Mouse (Mus musculus) lung, embryonic 16.5 days (tissue): ENCODE results near the gene Psmc3ip. TPM values are rescaled to one million over a fixed set of nuclear protein-coding genes. Genes with fewer than 3 reads are reported as not detected.

Source experiments
- ATAC-seq: fragments of 200-750 bp; cut with Nextera tagmentation; 2 replicates; pipeline ENCODE4 v1.8.0; 2017; ENCODE audit warnings: low read depth, mild to moderate bottlenecking, moderate library complexity
- H3K27ac ChIP-seq: fragments of 300-500 bp; sonication (generic); 2 replicates; pipeline ENCODE4 v1.5.1; 2014; ENCODE audit warnings: mild to moderate bottlenecking, control low read depth, low read length
- H3K27me3 ChIP-seq: fragments of 300-500 bp; sonication (generic); 2 replicates; pipeline ENCODE4 v1.6.1; 2014; ENCODE audit warnings: low read depth, low read length, mixed read lengths; ENCODE audit not compliant: control insufficient read depth, insufficient read depth
- H3K36me3 ChIP-seq: fragments of 300-500 bp; sonication (generic); 2 replicates; pipeline ENCODE4 v1.6.1; 2014; ENCODE audit warnings: low read length; ENCODE audit not compliant: control insufficient read depth, insufficient read depth
- H3K4me1 ChIP-seq: fragments of 300-500 bp; sonication (generic); replicated peaks from 2 replicates; pipeline ENCODE4 v1.6.1; 2014; ENCODE audit warnings: low read length, mixed read lengths; ENCODE audit not compliant: control insufficient read depth, insufficient read depth
- H3K4me2 ChIP-seq: fragments of 300-500 bp; sonication (generic); 2 replicates; pipeline ENCODE4 v1.6.1; 2014; ENCODE audit warnings: low read depth, low read length, control low read depth
- H3K4me3 ChIP-seq: fragments of 300-500 bp; sonication (generic); 2 replicates; pipeline ENCODE4 v1.5.1; 2014; ENCODE audit warnings: mild to moderate bottlenecking, low read length, control low read depth
- H3K9ac ChIP-seq: fragments of 300-500 bp; sonication (generic); 2 replicates; pipeline ENCODE4 v1.6.1; 2014; ENCODE audit warnings: low read length, control low read depth
- H3K9me3 ChIP-seq: fragments of 300-500 bp; sonication (generic); 2 replicates; pipeline ENCODE4 v1.6.1; 2016; ENCODE audit warnings: low read length; ENCODE audit not compliant: control insufficient read depth
- WGBS: fragments of 180-500 bp; shearing (Covaris S2); extraction: QIAGEN DNeasy Blood & Tissue Kit; methylation state at CpG from one replicate; pipeline ENCODE4 v1.1.7; 2014; 5-methylcytosine and 5-hydroxymethylcytosine counted together
- polyA plus RNA-seq: library from polyadenylated mRNA; unstranded; fragments of >200 nt; fragmentation: Nextera tagmentation; extraction: Ambion mirVana; gene quantifications from 2 replicates; pipeline ENCODE4 v1.2.1, GENCODE M21; 2015

Psmc3ip gene
- polyA plus RNA-seq, 1 experiment from 2014 or later, result 32.3 TPM

DNA sequence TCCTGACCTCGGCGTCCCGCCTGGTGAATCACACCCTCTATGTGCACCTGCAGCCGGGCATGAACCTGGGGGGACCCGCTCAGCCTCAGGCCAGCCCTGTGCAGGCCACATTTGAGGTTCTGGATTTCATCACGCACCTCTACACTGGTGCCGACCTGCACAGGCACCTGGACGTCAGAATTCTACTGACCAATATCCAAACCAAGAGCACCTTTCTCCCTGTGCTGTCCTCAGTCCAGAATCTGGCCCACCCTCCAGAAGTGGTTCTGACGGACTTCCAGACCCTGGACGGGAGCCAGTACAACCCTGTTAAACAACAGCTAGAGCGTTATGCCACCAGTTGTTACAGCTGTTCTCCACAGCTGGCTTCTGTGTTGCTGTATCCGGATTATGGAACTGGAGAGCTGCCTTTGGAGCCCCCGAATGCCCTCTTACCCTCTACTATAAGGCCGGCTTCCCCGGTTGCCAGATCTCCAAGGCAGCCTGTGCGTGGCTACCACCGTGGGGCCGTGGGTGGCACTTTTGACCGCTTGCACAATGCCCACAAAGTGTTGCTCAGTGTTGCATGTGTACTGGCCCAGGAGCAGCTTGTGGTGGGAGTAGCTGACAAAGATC lies 12.0 kb downstream of the Psmc3ip start:
- Histone ChIP-seq H3K4me2 (peak overlapping the region; percentile 89), H3K9me3 (no peaks in the 10 kb centered on the region), H3K4me3 (peak overlapping the region; percentile 91), H3K27me3 (peaks cover 32% of the 10 kb centered on the region), H3K4me1 (peaks cover 30% of the 10 kb centered on the region), H3K9ac (peak overlapping the region; percentile 98), H3K27ac (peak overlapping the region; percentile 89), H3K36me3 (no peaks in the 10 kb centered on the region)
- ATAC-seq, result no peak
- WGBS, result 26% methylated on average over 19 of the region's 19 CpGs

DNA sequence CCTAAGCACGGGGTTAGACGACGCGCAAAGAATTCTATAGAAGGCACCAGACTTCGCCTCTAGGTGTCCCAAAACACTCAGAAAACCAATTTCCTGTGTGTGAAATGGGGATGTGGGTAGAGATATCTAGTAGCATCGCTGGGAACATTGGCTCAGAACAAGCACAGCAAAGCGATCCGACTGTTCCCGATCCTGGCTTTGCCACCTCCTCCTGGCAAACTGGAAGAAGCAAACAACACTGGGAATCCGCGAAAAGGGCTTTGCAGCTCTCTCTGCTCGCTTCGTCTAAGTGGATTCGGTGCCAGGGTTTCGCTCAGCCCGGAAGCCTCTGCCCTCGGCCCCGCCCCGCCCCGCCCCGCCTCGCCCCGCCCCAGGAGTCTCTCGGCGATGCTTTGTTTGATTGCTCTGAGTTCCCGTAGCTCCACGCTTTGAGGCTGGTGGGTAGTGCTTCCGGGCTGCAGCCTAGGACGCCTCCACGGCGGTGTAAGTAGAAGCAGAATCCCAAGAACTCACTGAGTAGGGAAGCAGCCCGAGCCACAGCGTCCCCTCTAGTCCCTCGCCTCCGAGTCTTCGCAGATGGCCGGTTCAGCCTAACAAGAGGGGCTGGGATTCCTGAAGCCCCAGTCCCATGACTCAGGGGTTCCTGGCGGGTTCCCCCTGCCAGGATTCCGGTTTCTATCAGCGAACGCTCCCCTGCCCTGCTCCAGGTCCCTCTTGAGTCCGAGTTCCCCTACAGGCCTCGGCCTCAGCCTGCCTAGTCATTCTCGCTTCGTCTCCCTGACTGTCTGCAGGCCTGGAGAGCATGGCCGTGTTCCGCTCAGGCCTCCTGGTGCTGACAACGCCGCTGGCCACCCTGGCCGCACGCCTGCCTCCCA lies 12.8 kb downstream of the Psmc3ip start, which contains the start of gene Coasy:
Gene Coasy (plus strand): TSS at position 358 of the 875 bp plus-strand sequence.
- Histone ChIP-seq H3K27me3 (peaks cover 39% of the 10 kb centered on the region), H3K27ac (peak within 1 kb of the TSS; percentile 89), H3K4me2 (peak within 1 kb of the TSS; percentile 89), H3K9ac (peak within 1 kb of the TSS; percentile 98), H3K36me3 (no peaks in the 10 kb centered on the region), H3K4me3 (peak within 1 kb of the TSS; percentile 91), H3K4me1 (peaks cover 23% of the 10 kb centered on the region), H3K9me3 (no peaks in the 10 kb centered on the region)
- WGBS, result under 1% methylated on average over 51 of the region's 51 CpGs
- peak; percentile 92 for ATAC-seq

DNA sequence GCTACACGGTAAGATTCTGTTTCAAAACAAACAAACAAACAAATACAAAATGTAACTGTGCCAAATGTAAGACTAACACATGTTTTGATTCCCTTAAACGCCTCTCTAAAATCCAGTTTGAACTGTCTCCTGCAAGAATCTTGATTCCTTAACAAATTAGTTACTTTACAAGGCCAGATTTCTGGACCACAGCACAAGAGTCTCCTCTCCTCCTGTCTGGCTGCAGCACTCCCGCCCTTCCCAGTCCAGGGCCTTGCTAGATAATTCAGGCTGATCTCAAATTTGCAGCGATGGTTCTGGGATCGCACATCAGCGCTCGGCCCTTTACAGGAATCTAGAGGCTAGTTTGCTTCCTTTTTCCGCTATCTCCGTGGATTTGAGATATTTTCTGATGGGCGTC lies 13.6 kb downstream of the Psmc3ip start:
- H3K4me1 ChIP-seq, result peaks cover 22% of the 10 kb centered on the region
- WGBS, result 5% methylated on average over 10 of the region's 10 CpGs
- peaks cover 39% of the 10 kb centered on the region for H3K27me3 ChIP-seq
- peak overlapping the region; percentile 86 for H3K27ac ChIP-seq
- H3K36me3 ChIP-seq, result no peaks in the 10 kb centered on the region
- H3K9me3 ChIP-seq, result no peaks in the 10 kb centered on the region
- H3K4me3 ChIP-seq, result peak overlapping the region; percentile 91
- peak overlapping the region; percentile 98 for H3K9ac ChIP-seq
- peak overlapping the region; percentile 89 for H3K4me2 ChIP-seq
- no peak for ATAC-seq

DNA sequence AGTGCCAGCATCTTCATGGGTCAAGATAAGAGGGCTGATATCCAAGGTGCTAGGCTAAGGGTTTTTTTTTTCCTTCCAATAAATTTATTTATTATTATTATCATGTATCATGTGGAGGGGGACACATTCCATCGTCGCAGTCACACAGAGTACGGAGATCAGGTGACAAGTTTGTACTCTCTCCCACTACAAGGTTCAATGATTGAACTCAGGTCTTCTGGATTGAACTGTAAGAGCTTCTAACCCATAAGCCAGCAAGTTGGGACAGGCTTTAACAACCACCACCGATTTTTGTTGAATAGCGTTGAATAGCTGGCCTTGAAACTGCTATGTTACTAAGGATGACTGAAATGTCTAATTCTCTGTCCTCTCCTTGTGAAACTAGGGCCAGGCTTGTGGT lies 14.8 kb downstream of the Psmc3ip start:
- H3K27me3 ChIP-seq, result peaks cover 39% of the 10 kb centered on the region
- no peak for ATAC-seq
- 62% methylated on average over 5 of the region's 5 CpGs for WGBS

DNA sequence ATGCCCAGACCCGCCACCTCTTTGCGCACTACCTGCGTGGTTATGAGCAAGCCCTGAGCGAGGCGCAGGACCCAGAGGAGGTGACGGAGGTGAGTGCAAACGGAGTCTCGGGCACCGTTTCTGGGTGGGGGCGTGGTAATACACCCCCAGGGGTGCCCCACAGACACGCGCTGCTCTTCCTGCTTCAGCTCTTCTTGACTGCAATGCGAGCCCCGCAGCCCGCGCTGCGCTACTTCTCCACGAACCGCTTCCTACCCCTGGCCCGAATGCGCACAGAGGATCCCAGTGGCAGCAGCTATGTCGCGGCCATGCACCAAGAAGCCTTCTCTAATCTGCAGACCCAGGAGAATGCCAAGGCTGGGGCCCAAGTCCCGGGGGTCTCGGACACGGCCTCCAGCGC lies 15.5 kb downstream of the Psmc3ip start:
- 3% methylated on average over 27 of the region's 27 CpGs for WGBS
- Histone ChIP-seq H3K36me3 (no peaks in the 10 kb centered on the region), H3K4me2 (0 out of 2 replicates have a peak overlapping the region, but pooled peaks have one; percentile 17), H3K9ac (no peak overlapping the region), H3K4me1 (peaks cover 12% of the 10 kb centered on the region), H3K27ac (no peak overlapping the region), H3K9me3 (no peaks in the 10 kb centered on the region), H3K4me3 (peak overlapping the region; percentile 8; the same call in 1 of the 2 replicates), H3K27me3 (peaks cover 39% of the 10 kb centered on the region)
- no peak for ATAC-seq

More for the DNA sequence above, 14.8 kb downstream of the Psmc3ip start:
- Histone ChIP-seq H3K36me3 (no peaks in the 10 kb centered on the region), H3K4me3 (no peak overlapping the region), H3K9me3 (no peaks in the 10 kb centered on the region), H3K4me2 (no peak overlapping the region), H3K27ac (no peak overlapping the region), H3K9ac (no peak overlapping the region), H3K4me1 (peaks cover 12% of the 10 kb centered on the region)

DNA sequence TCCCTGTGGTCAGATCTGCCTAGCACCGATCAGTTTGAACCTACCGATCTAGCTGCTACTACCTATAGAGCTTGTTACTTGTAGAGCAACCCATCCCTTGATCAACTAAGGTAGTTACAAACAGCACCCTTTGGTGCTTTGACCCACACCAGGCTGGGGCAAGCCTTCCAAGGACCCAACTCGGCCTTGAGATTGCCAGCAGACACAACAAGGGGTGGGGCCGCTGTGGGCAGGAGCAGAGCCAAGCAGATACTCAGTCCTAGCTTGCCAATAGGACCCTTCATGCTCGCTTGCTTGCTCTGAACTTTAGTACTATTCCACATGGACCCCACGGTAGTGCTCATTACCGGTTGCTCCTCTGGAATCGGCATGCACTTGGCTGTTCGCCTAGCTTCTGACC lies 17.1 kb downstream of the Psmc3ip start, which contains the start of gene Hsd17b1:
Gene Hsd17b1 (plus strand): TSS at position 291 of the 400 bp plus-strand sequence.
- ATAC-seq, result no peak
- WGBS, result 68% methylated on average over 9 of the region's 9 CpGs
- no peak within 1 kb of the TSS for H3K4me3 ChIP-seq
- peaks cover 7% of the 10 kb centered on the region for H3K4me1 ChIP-seq
- H3K36me3 ChIP-seq, result no peaks in the 10 kb centered on the region
- no peak within 1 kb of the TSS for H3K4me2 ChIP-seq
- H3K27ac ChIP-seq, result no peak within 1 kb of the TSS
- no peaks in the 10 kb centered on the region for H3K9me3 ChIP-seq
- H3K9ac ChIP-seq, result no peak within 1 kb of the TSS; the same call in 1 of the 2 replicates
- H3K27me3 ChIP-seq, result peaks cover 39% of the 10 kb centered on the region

DNA sequence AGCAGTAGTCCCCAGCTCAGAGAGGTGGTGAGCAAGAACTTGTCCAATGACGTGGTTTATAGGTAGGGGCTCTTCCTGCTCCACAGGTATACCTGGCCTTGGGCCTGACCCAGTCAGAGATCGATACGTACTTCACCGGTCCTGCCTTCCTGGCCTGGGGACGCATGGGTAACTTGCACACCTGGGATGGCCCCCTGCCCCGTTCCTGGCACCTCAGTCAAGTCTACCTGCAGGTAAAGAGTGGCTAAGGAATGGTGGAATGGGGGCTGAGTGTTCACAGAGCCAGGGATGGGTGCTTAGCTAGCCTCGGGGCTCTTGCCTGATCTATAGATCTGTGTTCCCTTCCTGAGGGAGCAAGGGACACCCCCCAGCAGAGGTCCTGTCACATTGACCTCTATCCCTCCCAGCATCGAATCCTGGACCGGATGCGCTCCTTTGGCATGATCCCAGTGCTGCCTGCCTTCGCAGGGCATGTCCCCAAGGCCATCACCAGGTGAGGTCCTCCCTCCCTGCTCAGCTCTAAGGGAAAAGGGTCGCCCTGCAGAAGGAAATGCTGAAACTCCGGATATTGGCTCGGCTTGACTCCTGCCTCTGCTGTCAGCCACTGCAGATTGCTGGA lies 23.3 kb downstream of the Psmc3ip start:
- no peaks in the 10 kb centered on the region for H3K9me3 ChIP-seq
- 70% methylated on average over 14 of the region's 14 CpGs for WGBS

DNA sequence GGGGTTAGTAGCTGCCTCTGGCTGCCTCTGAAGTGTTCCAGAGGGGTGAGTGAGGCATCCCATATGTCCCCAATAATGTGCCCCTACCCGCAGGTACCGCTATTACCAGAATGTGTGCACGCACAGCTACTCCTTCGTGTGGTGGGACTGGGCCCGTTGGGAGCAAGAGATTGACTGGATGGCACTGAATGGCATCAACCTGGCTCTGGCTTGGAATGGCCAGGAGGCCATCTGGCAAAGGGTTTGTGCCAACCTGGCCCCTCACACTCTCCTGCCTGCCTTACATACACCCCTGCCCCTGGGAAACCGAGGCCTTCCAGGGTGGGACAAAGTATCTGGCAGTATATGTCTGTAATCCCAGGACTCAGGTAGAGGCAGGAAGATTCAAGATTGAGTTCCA lies 24.2 kb downstream of the Psmc3ip start:
- peak overlapping the region; percentile 99; the same call in 1 of the 2 replicates for H3K4me2 ChIP-seq
- no peak overlapping the region for H3K4me3 ChIP-seq

More for the DNA sequence above, 23.3 kb downstream of the Psmc3ip start:
- Histone ChIP-seq H3K4me3 (no peak overlapping the region), H3K27me3 (no peaks in the 10 kb centered on the region), H3K36me3 (no peaks in the 10 kb centered on the region), H3K9ac (no peak overlapping the region; the same call in 1 of the 2 replicates), H3K4me2 (no peak overlapping the region), H3K4me1 (peaks cover 13% of the 10 kb centered on the region), H3K27ac (no peak overlapping the region)
- ATAC-seq, result no peak

DNA sequence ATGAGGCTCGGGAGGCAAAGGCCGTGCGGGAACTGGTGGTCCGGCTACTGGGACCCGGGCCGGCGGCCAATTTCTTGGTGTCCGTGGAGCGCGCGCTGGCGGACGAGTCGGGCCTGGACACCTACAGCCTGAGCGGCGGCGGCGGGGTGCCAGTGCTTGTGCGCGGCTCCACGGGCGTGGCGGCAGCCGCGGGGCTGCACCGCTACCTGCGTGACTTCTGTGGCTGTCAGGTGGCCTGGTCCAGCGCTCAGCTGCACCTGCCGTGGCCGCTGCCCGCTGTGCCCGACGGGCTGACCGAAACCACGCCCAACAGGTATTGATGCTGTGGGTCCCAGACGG lies 25.1 kb downstream of the Psmc3ip start:
- H3K36me3 ChIP-seq, result no peaks in the 10 kb centered on the region
- peak overlapping the region; percentile 39; the same call in 1 of the 2 replicates for H3K27ac ChIP-seq
- WGBS, result 0% methylated on average over 29 of the region's 36 CpGs
- H3K9me3 ChIP-seq, result no peaks in the 10 kb centered on the region
- peak overlapping the region; percentile 99 for H3K4me2 ChIP-seq
- peak overlapping the region; percentile 84 for H3K4me3 ChIP-seq
- peak overlapping the region; percentile 86 for H3K9ac ChIP-seq
- peaks cover 20% of the 10 kb centered on the region for H3K4me1 ChIP-seq
- H3K27me3 ChIP-seq, result no peaks in the 10 kb centered on the region
- ATAC-seq, result peak; percentile 57

More for the DNA sequence above, 24.2 kb downstream of the Psmc3ip start:
- 70% methylated on average over 6 of the region's 6 CpGs for WGBS
- no peaks in the 10 kb centered on the region for H3K36me3 ChIP-seq
- no peaks in the 10 kb centered on the region for H3K9me3 ChIP-seq
- ATAC-seq, result no peak
- H3K27me3 ChIP-seq, result no peaks in the 10 kb centered on the region
- H3K9ac ChIP-seq, result peak overlapping the region; percentile 86; the same call in 1 of the 2 replicates
- peaks cover 20% of the 10 kb centered on the region for H3K4me1 ChIP-seq
- no peak overlapping the region for H3K27ac ChIP-seq
